Mouse (Mus musculus): ENCODE measurements around the gene Mef2c. TPM values are rescaled to one million over a fixed set of nuclear protein-coding genes. Genes with fewer than 3 reads are reported as not detected.

The Mef2c gene
- total and polyA plus RNA-seq, 3 experiments = not detected

DNA sequence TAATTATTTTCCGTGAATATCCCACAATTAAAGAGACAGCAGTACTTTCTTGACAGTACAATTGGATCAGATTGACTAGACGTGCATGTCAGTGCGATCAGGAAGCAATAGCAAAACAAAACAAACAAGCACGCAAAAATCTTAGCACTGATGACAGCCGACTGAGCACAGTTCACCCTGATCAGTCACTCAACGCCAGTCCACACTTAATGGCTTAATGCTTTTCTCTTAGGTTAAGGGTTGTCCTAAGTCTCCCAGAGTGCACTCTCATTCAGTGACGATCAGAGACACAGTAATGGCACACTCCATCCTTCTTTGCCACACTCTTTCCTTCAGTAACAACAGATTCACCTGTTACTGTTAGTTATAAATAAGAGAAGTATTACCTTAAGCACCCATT lies 157.3 kb downstream of the Mef2c start:
- no peaks in the 10 kb centered on the region for H3K36me3 ChIP-seq (ENCODE audit: control insufficient read depth in 1 of 2, insufficient read depth in 2 of 2, low read length in 2 of 2)
- H3K9ac ChIP-seq (ENCODE audit: control insufficient read depth, low read depth, low read length, poor library complexity, severe bottlenecking) = no peak overlapping the region
- H3K79me2 ChIP-seq (ENCODE audit: control insufficient read depth, insufficient read depth, low read length, poor library complexity) = no peaks in the 10 kb centered on the region
- no peak overlapping the region for H3K27ac ChIP-seq (ENCODE audit: control insufficient read depth, low read depth, low read length)
- no peaks in the 10 kb centered on the region for H3K4me1 ChIP-seq (ENCODE audit: control insufficient read depth in 1 of 2, insufficient read depth in 2 of 2, low read length in 2 of 2)
- H3K27me3 ChIP-seq (ENCODE audit: control insufficient read depth in 1 of 2, insufficient read depth in 2 of 2, low read length in 2 of 2) = no peaks in the 10 kb centered on the region
- no peak for DNase-seq (ENCODE audit: low read depth, low spot score)
- no peak overlapping the region for H3K4me3 ChIP-seq (ENCODE audit: control insufficient read depth in 1 of 2, insufficient read depth in 1 of 2, low read depth in 2 of 2, low read length in 2 of 2)
- no peaks in the 10 kb centered on the region for H3K9me3 ChIP-seq (replicated peaks; ENCODE audit: insufficient read depth, low read length)
- TF ChIP-seq MXI1 (IDR thresholded peaks at IDR 0.05; ENCODE audit: low read depth, low read length) (no peak), MEF2A (IDR thresholded peaks at IDR 0.05; ENCODE audit: extremely low read depth, insufficient replicate concordance, low read depth, low read length, poor library complexity, severe bottlenecking) (no peak), RAD21 (IDR thresholded peaks at IDR 0.05; ENCODE audit: low read depth, low read length) (no peak), KAT2A (conservative IDR thresholded peaks at IDR 0.05; ENCODE audit: low read depth, low read length) (no peak), HCFC1 (IDR thresholded peaks at IDR 0.05; ENCODE audit: low read depth, low read length) (no peak), RCOR1 (IDR thresholded peaks at IDR 0.05; ENCODE audit: low read depth, low read length) (no peak), MYB (IDR thresholded peaks at IDR 0.05; ENCODE audit: low read depth, low read length) (no peak), UBTF (IDR thresholded peaks at IDR 0.05; ENCODE audit: borderline replicate concordance, insufficient read depth, low read depth, low read length) (no peak), CHD2 (IDR thresholded peaks at IDR 0.05; ENCODE audit: low read length) (no peak), NRF1 (IDR thresholded peaks at IDR 0.05; ENCODE audit: insufficient read depth, low read depth, low read length, poor library complexity, severe bottlenecking) (no peak), ZC3H11A (IDR thresholded peaks at IDR 0.05; ENCODE audit: low read depth, low read length) (no peak), EP300 (IDR thresholded peaks at IDR 0.05; ENCODE audit: low read depth in 1 of 2, low read length in 2 of 2) (no peak), MAZ (IDR thresholded peaks at IDR 0.05; ENCODE audit: low read depth, low read length) (no peak), MAFK (IDR thresholded peaks at IDR 0.05; ENCODE audit: borderline replicate concordance, low read depth, low read length) (no peak), POLR2A (IDR thresholded peaks at IDR 0.05; ENCODE audit: control insufficient read depth in 1 of 2, insufficient read depth in 1 of 2, low read depth in 1 of 2, low read length in 2 of 2, poor library complexity in 1 of 2) (no peak), BHLHE40 (IDR thresholded peaks at IDR 0.05; ENCODE audit: borderline replicate concordance, low read depth, low read length) (no peak), ZMIZ1 (IDR thresholded peaks at IDR 0.05; ENCODE audit: low read depth, low read length) (no peak)

DNA sequence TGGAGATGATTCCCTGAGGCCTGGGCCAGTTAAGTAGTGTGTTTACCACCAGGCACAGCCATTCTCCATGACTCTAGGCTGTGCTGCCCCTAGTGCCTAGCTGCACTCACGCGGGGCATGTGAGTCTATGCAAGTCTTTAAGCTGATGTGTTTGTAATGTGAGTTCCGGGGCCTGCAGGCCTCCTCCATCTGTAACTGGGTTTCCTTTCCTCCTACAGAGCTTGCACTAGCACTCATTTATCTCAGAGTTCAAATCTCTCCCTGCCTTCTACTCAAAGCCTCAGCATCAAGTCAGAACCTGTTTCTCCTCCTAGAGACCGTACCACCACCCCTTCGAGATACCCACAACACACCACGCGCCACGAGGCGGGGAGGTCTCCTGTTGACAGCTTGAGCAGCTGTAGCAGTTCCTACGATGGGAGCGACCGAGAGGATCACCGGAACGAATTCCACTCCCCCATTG lies 158.3 kb downstream of the Mef2c start:
- DNase-seq (ENCODE audit: low read depth, low spot score) = no peak
- H3K27me3 ChIP-seq (ENCODE audit: control insufficient read depth in 1 of 2, insufficient read depth in 2 of 2, low read length in 2 of 2) = no peaks in the 10 kb centered on the region
- TF ChIP-seq MYB (IDR thresholded peaks at IDR 0.05; ENCODE audit: low read depth, low read length) (no peak), ZNF384 (IDR thresholded peaks at IDR 0.05; ENCODE audit: low read depth, low read length) (no peak), CHD1 (IDR thresholded peaks at IDR 0.05; ENCODE audit: low read depth, low read length) (no peak), MYC (IDR thresholded peaks at IDR 0.05; ENCODE audit: low read depth, low read length) (no peak), RAD21 (IDR thresholded peaks at IDR 0.05; ENCODE audit: low read depth, low read length) (peak; percentile 1; the same call in 1 of the 2 replicates), MXI1 (IDR thresholded peaks at IDR 0.05; ENCODE audit: low read depth, low read length) (no peak), CHD2 (IDR thresholded peaks at IDR 0.05; ENCODE audit: low read length) (no peak), NELFE (IDR thresholded peaks at IDR 0.05; ENCODE audit: low read depth, low read length) (no peak)
- no peaks in the 10 kb centered on the region for H3K79me2 ChIP-seq (ENCODE audit: control insufficient read depth, insufficient read depth, low read length, poor library complexity)
- H3K9me3 ChIP-seq (replicated peaks; ENCODE audit: insufficient read depth, low read length) = no peaks in the 10 kb centered on the region
- no peaks in the 10 kb centered on the region for H3K4me1 ChIP-seq (ENCODE audit: control insufficient read depth in 1 of 2, insufficient read depth in 2 of 2, low read length in 2 of 2)
- no peak overlapping the region for H3K4me3 ChIP-seq (ENCODE audit: control insufficient read depth in 1 of 2, insufficient read depth in 1 of 2, low read depth in 2 of 2, low read length in 2 of 2)
- H3K27ac ChIP-seq (ENCODE audit: control insufficient read depth, low read depth, low read length) = no peak overlapping the region
- no peaks in the 10 kb centered on the region for H3K36me3 ChIP-seq (ENCODE audit: control insufficient read depth in 1 of 2, insufficient read depth in 2 of 2, low read length in 2 of 2)
- H3K9ac ChIP-seq (ENCODE audit: control insufficient read depth, low read depth, low read length, poor library complexity, severe bottlenecking) = no peak overlapping the region
